Mouse (Mus musculus): ENCODE results near the gene Slc25a10. TPM values are rescaled to one million over a fixed set of nuclear protein-coding genes. Genes with fewer than 3 reads are reported as not detected.

The Slc25a10 gene
- total RNA-seq, 1 experiment = 35.0 TPM

GRCm38 (mm10) chr11:120520967-120521540 is 29.4 kb downstream of the Slc25a10 start:
- H3K9me3 ChIP-seq (ENCODE audit: control insufficient read depth, insufficient read depth, low read depth, low read length) = no peaks in the 10 kb centered on the region
- no peak for TF ChIP-seq HCFC1 (IDR thresholded peaks at IDR 0.05; ENCODE audit: borderline replicate concordance, insufficient read depth, low read length)
- no peak for TF ChIP-seq ZC3H11A (IDR thresholded peaks at IDR 0.05; ENCODE audit: borderline replicate concordance, low read depth, low read length)
- TF ChIP-seq MAFK (IDR thresholded peaks at IDR 0.05; ENCODE audit: insufficient read depth, low read depth, low read length) = no peak
- no peak for TF ChIP-seq ZNF384 (IDR thresholded peaks at IDR 0.05; ENCODE audit: low read depth, low read length)
- TF ChIP-seq CHD2 (IDR thresholded peaks at IDR 0.05; ENCODE audit: low read depth, low read length) = no peak
- DNase-seq (ENCODE audit: low read depth, low spot score) = no peak
- no peaks in the 10 kb centered on the region for H3K4me1 ChIP-seq (ENCODE audit: control insufficient read depth in 2 of 2, insufficient read depth in 2 of 2, low read length in 2 of 2, poor library complexity in 1 of 2)
- H3K36me3 ChIP-seq (ENCODE audit: control insufficient read depth, insufficient read depth, low read length, poor library complexity, severe bottlenecking) = no peaks in the 10 kb centered on the region
- H3K9ac ChIP-seq (ENCODE audit: insufficient read depth, low read depth, low read length, poor library complexity, severe bottlenecking) = no peak overlapping the region
- no peak overlapping the region for H3K4me3 ChIP-seq (ENCODE audit: insufficient read depth in 1 of 2, low read depth in 1 of 2, low read length in 2 of 2, poor library complexity in 1 of 2, severe bottlenecking in 1 of 2)
- in situ Hi-C loops (cut with MboI; ENCODE audit: low sequenced_read_pairs in 2 of 2, unreplicated experiment in 2 of 2) = no loop called here
- H3K27ac ChIP-seq (ENCODE audit: insufficient read depth, low read depth, low read length, poor library complexity, severe bottlenecking) = no peak overlapping the region

DNA sequence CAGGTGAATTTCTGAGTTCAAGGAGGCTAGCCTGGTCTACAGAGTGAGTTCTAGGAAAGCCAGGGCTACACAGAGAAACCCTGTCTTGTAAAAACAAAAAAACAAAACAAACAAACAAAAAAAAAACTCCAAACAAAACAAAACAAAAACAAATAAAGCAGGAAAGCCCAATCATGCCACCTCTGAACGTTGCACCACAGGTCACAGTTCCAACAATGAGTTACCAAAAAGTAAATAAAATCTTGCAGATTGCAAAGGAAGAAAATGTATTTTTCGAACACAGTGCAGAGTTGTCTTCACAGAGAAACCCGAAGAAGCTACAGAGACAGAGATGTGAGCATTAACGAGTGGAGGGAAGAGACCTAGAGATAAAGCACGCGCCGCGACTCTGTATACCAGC is 30.9 kb downstream of the Slc25a10 start:
- Histone ChIP-seq H3K9me3 (ENCODE audit: control insufficient read depth, insufficient read depth, low read depth, low read length) (no peaks in the 10 kb centered on the region), H3K9ac (ENCODE audit: insufficient read depth, low read depth, low read length, poor library complexity, severe bottlenecking) (no peak overlapping the region), H3K27ac (ENCODE audit: insufficient read depth, low read depth, low read length, poor library complexity, severe bottlenecking) (no peak overlapping the region), H3K4me3 (ENCODE audit: insufficient read depth in 1 of 2, low read depth in 1 of 2, low read length in 2 of 2, poor library complexity in 1 of 2, severe bottlenecking in 1 of 2) (no peak overlapping the region), H3K36me3 (ENCODE audit: control insufficient read depth, insufficient read depth, low read length, poor library complexity, severe bottlenecking) (no peaks in the 10 kb centered on the region), H3K4me1 (ENCODE audit: control insufficient read depth in 2 of 2, insufficient read depth in 2 of 2, low read length in 2 of 2, poor library complexity in 1 of 2) (no peaks in the 10 kb centered on the region)
- TF ChIP-seq CHD2 (IDR thresholded peaks at IDR 0.05; ENCODE audit: low read depth, low read length) (no peak), ZNF384 (IDR thresholded peaks at IDR 0.05; ENCODE audit: low read depth, low read length) (no peak), HCFC1 (IDR thresholded peaks at IDR 0.05; ENCODE audit: borderline replicate concordance, insufficient read depth, low read length) (no peak), MAFK (IDR thresholded peaks at IDR 0.05; ENCODE audit: insufficient read depth, low read depth, low read length) (no peak), ZC3H11A (IDR thresholded peaks at IDR 0.05; ENCODE audit: borderline replicate concordance, low read depth, low read length) (no peak)
- DNase-seq (ENCODE audit: low read depth, low spot score) = no peak
- in situ Hi-C loops (cut with MboI; ENCODE audit: low sequenced_read_pairs in 2 of 2, unreplicated experiment in 2 of 2) = no loop called here

- H3K27ac ChIP-seq (ENCODE audit: insufficient read depth, low read depth, low read length, poor library complexity, severe bottlenecking) = no peak overlapping the region
- in situ Hi-C loops (cut with MboI; ENCODE audit: low sequenced_read_pairs in 2 of 2, unreplicated experiment in 2 of 2) = no loop called here
- TF ChIP-seq HCFC1 (IDR thresholded peaks at IDR 0.05; ENCODE audit: borderline replicate concordance, insufficient read depth, low read length) = no peak
- no peak for TF ChIP-seq MAFK (IDR thresholded peaks at IDR 0.05; ENCODE audit: insufficient read depth, low read depth, low read length)
- TF ChIP-seq ZC3H11A (IDR thresholded peaks at IDR 0.05; ENCODE audit: borderline replicate concordance, low read depth, low read length) = no peak
- no peak for TF ChIP-seq ZNF384 (IDR thresholded peaks at IDR 0.05; ENCODE audit: low read depth, low read length)
- TF ChIP-seq CHD2 (IDR thresholded peaks at IDR 0.05; ENCODE audit: low read depth, low read length) = no peak
- DNase-seq (ENCODE audit: low read depth, low spot score) = no peak
- H3K9ac ChIP-seq (ENCODE audit: insufficient read depth, low read depth, low read length, poor library complexity, severe bottlenecking) = no peak overlapping the region
- H3K4me3 ChIP-seq (ENCODE audit: insufficient read depth in 1 of 2, low read depth in 1 of 2, low read length in 2 of 2, poor library complexity in 1 of 2, severe bottlenecking in 1 of 2) = no peak overlapping the region
- H3K4me1 ChIP-seq (ENCODE audit: control insufficient read depth in 2 of 2, insufficient read depth in 2 of 2, low read length in 2 of 2, poor library complexity in 1 of 2) = peaks cover 0 to under 1% of the 10 kb centered on the region in 2 experiments; a peak in 1 of 4 replicates
- no peaks in the 10 kb centered on the region for H3K36me3 ChIP-seq (ENCODE audit: control insufficient read depth, insufficient read depth, low read length, poor library complexity, severe bottlenecking)
- H3K9me3 ChIP-seq (ENCODE audit: control insufficient read depth, insufficient read depth, low read depth, low read length) = no peaks in the 10 kb centered on the region
Observed at GRCm38 (mm10) chr11:120525959-120526358, 34.3 kb downstream of the Slc25a10 start.

GRCm38 (mm10) chr11:120527690-120528354 is 36.2 kb downstream of the Slc25a10 start:
- in situ Hi-C loops (cut with MboI; ENCODE audit: low sequenced_read_pairs in 2 of 2, unreplicated experiment in 2 of 2) = no loop called here
- TF ChIP-seq HCFC1 (IDR thresholded peaks at IDR 0.05; ENCODE audit: borderline replicate concordance, insufficient read depth, low read length) (no peak), ZNF384 (IDR thresholded peaks at IDR 0.05; ENCODE audit: low read depth, low read length) (no peak), CHD2 (IDR thresholded peaks at IDR 0.05; ENCODE audit: low read depth, low read length) (no peak), ZC3H11A (IDR thresholded peaks at IDR 0.05; ENCODE audit: borderline replicate concordance, low read depth, low read length) (no peak), MAFK (IDR thresholded peaks at IDR 0.05; ENCODE audit: insufficient read depth, low read depth, low read length) (no peak)
- no peaks in the 10 kb centered on the region for H3K36me3 ChIP-seq (ENCODE audit: control insufficient read depth, insufficient read depth, low read length, poor library complexity, severe bottlenecking)
- peaks cover 0 to 2% of the 10 kb centered on the region in 2 experiments; a peak in 1 of 4 replicates for H3K4me1 ChIP-seq (ENCODE audit: control insufficient read depth in 2 of 2, insufficient read depth in 2 of 2, low read length in 2 of 2, poor library complexity in 1 of 2)
- H3K9ac ChIP-seq (ENCODE audit: insufficient read depth, low read depth, low read length, poor library complexity, severe bottlenecking) = no peak overlapping the region
- no peak overlapping the region for H3K27ac ChIP-seq (ENCODE audit: insufficient read depth, low read depth, low read length, poor library complexity, severe bottlenecking)
- no peak for DNase-seq (ENCODE audit: low read depth, low spot score)
- no peaks in the 10 kb centered on the region for H3K9me3 ChIP-seq (ENCODE audit: control insufficient read depth, insufficient read depth, low read depth, low read length)
- no peak overlapping the region for H3K4me3 ChIP-seq (ENCODE audit: insufficient read depth in 1 of 2, low read depth in 1 of 2, low read length in 2 of 2, poor library complexity in 1 of 2, severe bottlenecking in 1 of 2)

Data from ES-E14 (cell line).